Comparison of ENCODE assay signal across 9 mouse cellular contexts in the genomic region with DNA sequence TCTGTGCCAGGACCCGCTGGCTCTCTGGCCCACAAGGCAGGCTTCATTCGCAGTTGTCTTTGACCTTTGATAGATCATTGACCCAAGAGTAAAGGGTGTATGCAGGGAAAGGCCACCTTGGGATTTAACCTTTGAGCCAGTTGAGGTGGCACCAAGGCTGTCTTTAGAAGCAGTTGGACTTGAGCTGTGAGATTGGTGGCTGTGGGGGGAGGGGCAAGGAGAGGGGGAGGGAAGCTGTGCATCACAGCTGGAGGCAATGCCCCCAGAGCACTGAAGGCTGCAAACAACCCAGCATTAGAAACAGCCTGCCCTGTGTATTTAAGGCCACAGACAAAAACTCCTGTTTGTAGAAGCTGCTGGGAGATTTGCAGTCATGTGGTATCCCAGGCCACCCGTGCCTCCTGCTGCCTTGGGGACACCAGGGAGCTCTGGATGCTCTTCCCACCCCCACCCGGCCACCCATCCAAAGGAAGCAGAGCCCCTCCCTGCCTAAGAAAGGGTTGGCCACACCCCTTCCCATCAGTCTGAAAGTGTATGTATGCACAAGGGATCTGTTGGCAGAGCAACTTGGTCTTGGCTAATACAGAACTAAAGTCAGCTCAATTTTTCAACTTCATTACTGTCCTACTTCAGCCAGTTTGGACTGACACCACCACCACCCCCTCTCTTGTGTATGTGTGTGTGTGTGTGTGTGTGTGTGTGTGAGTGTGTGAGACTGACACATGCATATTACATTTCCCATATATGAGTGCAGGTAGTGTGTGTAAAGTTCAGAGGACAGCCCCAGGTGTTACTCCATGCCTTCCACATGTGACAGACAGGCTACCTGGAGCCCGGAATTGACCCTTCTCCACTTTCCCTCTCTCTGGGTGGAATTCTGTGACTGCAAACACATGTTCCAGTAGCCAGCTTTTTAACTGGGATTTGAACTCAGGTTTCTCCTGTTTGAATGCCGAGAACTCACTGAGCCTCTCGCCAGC. TPM values are rescaled to one million over a fixed set of nuclear protein-coding genes. Genes with fewer than 3 reads are reported as not detected.
DNase-seq lines count a peak whose midpoint lies in the region; ATAC-seq lines count a peak whose summit lies in the region.
"Had no signal": no experiment of that assay in that cellular context is flagged by ENCODE, and none has a peak within 500 bp of the region (broad histone marks: within the 10 kb centered on the region; RNA-seq: fewer than 3 reads in every experiment).

No protein-coding gene starts in this region.

- peak overlapping the region; percentile 30; the same call in 1 of the 2 replicates for H3K27ac ChIP-seq in embryonic facial prominence, embryonic 15.5 days (replicated peaks)
- peak overlapping the region; percentile 30; the same call in 1 of the 2 replicates for H3K27ac ChIP-seq in midbrain, embryonic 13.5 days
- H3K27ac ChIP-seq: liver, embryonic 14.5 days had no signal

- peak; percentile 17 for DNase-seq in adrenal gland, postnatal 10 days
- no peak for DNase-seq in adrenal gland, postnatal 4 days (ENCODE audit: low spot score in 2 of 2)
- peak; percentile 37 for DNase-seq in left cerebral cortex, adult 11 months (ENCODE audit: low spot score)
- DNase-seq in left cerebral cortex, postnatal 36 days (ENCODE audit: low spot score in 2 of 2), result no peak
- DNase-seq in spleen, adult 12 weeks (ENCODE audit: low spot score), result no peak

- H3K36me3 ChIP-seq in embryonic facial prominence, embryonic 15.5 days, result no peaks in the 10 kb centered on the region
- H3K36me3 ChIP-seq in midbrain, embryonic 13.5 days, result no peaks in the 10 kb centered on the region

- H3K9ac ChIP-seq in embryonic facial prominence, embryonic 15.5 days, result no peak overlapping the region
- H3K9ac ChIP-seq in midbrain, embryonic 13.5 days (replicated peaks), result 0 out of 2 replicates have a peak overlapping the region, but pooled peaks have one; percentile 2
- H3K9ac ChIP-seq: liver, embryonic 14.5 days had no signal

- H3K4me2 ChIP-seq in embryonic facial prominence, embryonic 15.5 days (replicated peaks), result no peak overlapping the region
- no peak overlapping the region for H3K4me2 ChIP-seq in midbrain, embryonic 13.5 days (replicated peaks)

- H3K4me3 ChIP-seq in embryonic facial prominence, embryonic 15.5 days (replicated peaks), result no peak overlapping the region
- H3K4me3 ChIP-seq in midbrain, embryonic 13.5 days (replicated peaks), result no peak overlapping the region

- WGBS in embryonic facial prominence, embryonic 15.5 days, result 48% methylated on average over 7 of the region's 7 CpGs
- 54% methylated on average over 7 of the region's 7 CpGs for whole genome bisulfite sequencing in midbrain, embryonic 13.5 days

- no peak for ATAC-seq in embryonic facial prominence, embryonic 15.5 days (ENCODE audit: insufficient number of reproducible peaks, low FRiP score, low TSS enrichment, low read depth)
- peak; percentile 16; the same call in 1 of the 2 replicates for ATAC-seq in midbrain, embryonic 13.5 days
- ATAC-seq in granulocyte monocyte progenitor cell, adult 5-6 weeks (replicated peaks; ENCODE audit: poor library complexity, severe bottlenecking), result no peak

- intact Hi-C loops in left cerebral cortex, postnatal 36 days (cut with DNase I), result loop anchor here (5.0 to 10.0 kb wide), 3 partner anchors 95 to 305 kb away; partner anchors contain the start of gene Mtmr10

- no peaks in the 10 kb centered on the region for H3K27me3 ChIP-seq in embryonic facial prominence, embryonic 15.5 days
- H3K27me3 ChIP-seq in midbrain, embryonic 13.5 days, result no peaks in the 10 kb centered on the region

- H3K4me1 ChIP-seq in embryonic facial prominence, embryonic 15.5 days, result peaks cover 26% of the 10 kb centered on the region
- peaks cover 42% of the 10 kb centered on the region for H3K4me1 ChIP-seq in midbrain, embryonic 13.5 days (replicated peaks)

- H3K9me3 ChIP-seq in embryonic facial prominence, embryonic 15.5 days (replicated peaks), result no peaks in the 10 kb centered on the region
- H3K9me3 ChIP-seq in midbrain, embryonic 13.5 days, result no peaks in the 10 kb centered on the region

RNA-seq across cellular contexts. Expression of gene Trpm1, which starts 6.3 kb away (rescaled TPM):
- under 1 TPM; 0.12 to 0.67 TPM for total RNA-seq in adrenal gland, postnatal 10 days (2021)
- not detected for total RNA-seq in adrenal gland, postnatal 4 days (2021)
- total RNA-seq in left cerebral cortex, postnatal 36 days (2021), result 1 to 10 TPM in 1 of 2 experiments, not detected in 1; 1.6 TPM
- 4.2 and 4.5 TPM in 2 replicates for polyA plus RNA-seq in embryonic facial prominence, embryonic 15.5 days (2015; fragmentation: Nextera tagmentation; extraction: Ambion mirVana)
- polyA plus RNA-seq in midbrain, embryonic 13.5 days (2015; fragmentation: Nextera tagmentation; extraction: Ambion mirVana), result 0.47 and 0.49 TPM in 2 replicates
- total RNA-seq in granulocyte monocyte progenitor cell, adult 5-6 weeks (2014; fragmentation: Nextera tagmentation), result not detected in 2 replicates
- total RNA-seq in granulocyte monocyte progenitor cell, adult 5-6 weeks (2017), result not detected in 2 replicates
- polyA plus RNA-seq: liver, embryonic 14.5 days had no signal

Comparison
In these comparisons a context has a peak if more than half of its experiments do, and no peak if none do; other contexts are left out.
1. DNase-seq: peak in adrenal gland, postnatal 10 days (single experiment) and left cerebral cortex, adult 11 months (single experiment); none in adrenal gland, postnatal 4 days (0 of 2), left cerebral cortex, postnatal 36 days (0 of 2) and spleen, adult 12 weeks (single experiment).